Mouse (Mus musculus) myocyte (in vitro differentiated cells): ENCODE results near the gene Atl1. TPM values are rescaled to one million over a fixed set of nuclear protein-coding genes. Genes with fewer than 3 reads are reported as not detected.

ENCODE experiments used
- H3K27me3 ChIP-seq: one replicate; pipeline ENCODE4 v1.6.1; 2011; ENCODE audit not compliant: control insufficient read depth, insufficient read depth, insufficient read length
- H3K36me3 ChIP-seq: one replicate; pipeline ENCODE4 v1.6.1; 2011; ENCODE audit not compliant: control insufficient read depth, insufficient read depth
- H3K4me2 ChIP-seq: one replicate; pipeline ENCODE4 v1.6.1; 2011; ENCODE audit warnings: low read depth, control low read depth
- H3K4me3 ChIP-seq: one replicate; pipeline ENCODE4 v1.5.1; 2011; ENCODE audit warnings: mild to moderate bottlenecking, control low read depth, moderate library complexity
- H3K79me2 ChIP-seq: one replicate; pipeline ENCODE4 v1.6.1; 2011; ENCODE audit not compliant: control insufficient read depth, insufficient read depth
- H3ac ChIP-seq: one replicate; pipeline ENCODE4 v1.6.1; 2011; ENCODE audit not compliant: control insufficient read depth, insufficient read length
- CEBPB ChIP-seq: IDR thresholded peaks from 2 replicates; pipeline ENCODE4 v1.6.1; 2011; ENCODE audit warnings: mild to moderate bottlenecking, moderate library complexity; ENCODE audit not compliant: poor library complexity, insufficient read depth, severe bottlenecking
- E2F4 ChIP-seq: IDR thresholded peaks from one replicate; pipeline ENCODE4 v1.6.1; 2011; ENCODE audit warnings: mild to moderate bottlenecking, control low read depth, moderate library complexity; ENCODE audit not compliant: insufficient read depth
- MAX ChIP-seq: IDR thresholded peaks from one replicate; pipeline ENCODE4 v1.6.1; 2011; ENCODE audit warnings: low read depth, mild to moderate bottlenecking, control low read depth
- MYOD1 ChIP-seq, 3 experiments: IDR thresholded peaks; one replicate each; pipeline ENCODE4 v1.6.1; 2011; ENCODE audit warnings: control low read depth in 2 of 3, low read depth in 2 of 3, mild to moderate bottlenecking in 2 of 3, moderate library complexity in 1 of 3; ENCODE audit not compliant: insufficient read length in 2 of 3, control insufficient read depth in 1 of 3
- MYOG ChIP-seq, 3 experiments: IDR thresholded peaks; one replicate each; pipeline ENCODE4 v1.6.1; 2011; ENCODE audit warnings: control low read depth in 2 of 3, low read depth in 2 of 3, mild to moderate bottlenecking in 2 of 3; ENCODE audit not compliant: insufficient read length in 2 of 3, control insufficient read depth in 1 of 3, insufficient read depth in 1 of 3
- POLR2A ChIP-seq: IDR thresholded peaks from one replicate; pipeline ENCODE4 v1.6.1; 2011; ENCODE audit warnings: low read depth, mild to moderate bottlenecking, control low read depth, moderate library complexity; ENCODE audit not compliant: insufficient read length
- POLR2AphosphoS2 ChIP-seq: IDR thresholded peaks from one replicate; pipeline ENCODE4 v1.6.1; 2011; ENCODE audit warnings: low read depth, control low read depth; ENCODE audit not compliant: insufficient read length
- REST ChIP-seq: IDR thresholded peaks from one replicate; pipeline ENCODE4 v1.6.1; 2011; ENCODE audit warnings: mild to moderate bottlenecking, control low read depth, moderate library complexity; ENCODE audit not compliant: insufficient read depth, insufficient read length
- SRF ChIP-seq: IDR thresholded peaks from one replicate; pipeline ENCODE4 v1.6.1; 2011; ENCODE audit warnings: low read depth; ENCODE audit not compliant: control insufficient read depth, insufficient read length
- TCF12 ChIP-seq: IDR thresholded peaks from one replicate; pipeline ENCODE4 v1.6.1; 2011; ENCODE audit warnings: mild to moderate bottlenecking, control low read depth; ENCODE audit not compliant: poor library complexity, insufficient read depth, severe bottlenecking
- TCF3 ChIP-seq: IDR thresholded peaks from one replicate; pipeline ENCODE4 v1.6.1; 2011; ENCODE audit warnings: low read depth, control low read depth; ENCODE audit not compliant: insufficient read length
- USF1 ChIP-seq: IDR thresholded peaks from one replicate; pipeline ENCODE4 v1.6.1; 2011; ENCODE audit warnings: low read depth, mild to moderate bottlenecking, control low read depth, moderate library complexity
- polyA plus RNA-seq: library from polyadenylated mRNA; unstranded; fragments of >200 nt; fragmentation: generic; extraction: Trizol; gene quantifications from one replicate; pipeline ENCODE4 v1.2.1, GENCODE M21; 2012; ENCODE audit warnings: missing spikeins

The Atl1 gene
- 0.36 TPM for polyA plus RNA-seq

DNA sequence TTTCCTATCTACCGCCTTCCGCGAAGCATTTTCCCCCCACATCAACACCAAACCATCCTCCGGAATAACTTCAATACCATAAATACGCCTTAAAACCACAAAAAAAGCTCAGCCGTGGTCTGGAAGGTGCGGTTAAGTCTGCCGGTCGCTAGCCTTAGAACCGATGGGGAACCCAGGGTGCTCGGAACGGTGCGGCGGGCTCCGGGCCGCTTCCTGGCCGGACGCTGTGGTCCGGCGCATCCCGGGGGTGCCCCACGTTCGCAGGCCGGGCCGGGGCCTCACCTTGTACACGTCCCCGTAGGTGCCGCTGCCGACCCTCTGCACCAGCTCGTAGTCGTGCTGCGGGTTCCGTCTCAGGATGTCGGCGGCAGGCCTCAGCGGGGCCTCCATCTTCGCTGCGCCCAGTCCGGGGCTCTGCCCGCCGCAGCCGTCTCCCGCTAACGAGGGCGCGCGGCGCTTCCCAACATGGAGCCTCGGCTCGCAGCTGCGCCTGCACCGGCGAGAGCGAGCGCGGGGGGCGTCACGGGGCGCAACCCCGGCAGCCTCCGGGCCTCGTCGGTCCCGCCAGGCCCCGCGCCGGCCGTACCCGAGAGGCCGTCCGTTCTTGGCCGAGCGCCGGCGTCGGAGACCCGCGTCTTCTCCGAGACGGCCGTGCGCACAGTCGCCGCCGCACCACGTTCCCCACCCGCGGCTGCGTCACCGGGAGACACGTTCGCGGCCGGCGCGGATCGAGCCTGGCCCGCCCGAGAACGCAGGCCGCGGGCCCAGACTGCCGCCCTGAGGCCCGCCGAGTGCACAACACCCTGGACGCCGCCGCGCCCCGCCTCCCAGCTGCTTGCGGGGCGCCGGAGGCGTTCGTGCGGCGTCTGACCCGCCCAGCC is at the start of gene Atl1, which contains the start of gene Map4k5:
Gene Atl1 (plus strand): TSS at position 244 of the 881 bp plus-strand sequence.
Gene Map4k5 (minus strand): TSS at position 830 of the 881 bp plus-strand sequence.
- no peaks in the 10 kb centered on the region for H3K27me3 ChIP-seq
- TF ChIP-seq CEBPB (no peak), POLR2A (peak; percentile 85), MYOD1 (IDR thresholded peaks at IDR 0.05; ENCODE audit: control insufficient read depth in 1 of 3, insufficient read length in 2 of 3, low read depth in 2 of 3) (no peak), MYOG (IDR thresholded peaks at IDR 0.05; ENCODE audit: control insufficient read depth in 1 of 3, insufficient read depth in 1 of 3, insufficient read length in 2 of 3, low read depth in 2 of 3) (peak in 2 of 3 experiments; percentile 13 to 65), SRF (peak; percentile 13), POLR2AphosphoS2 (peak; percentile 75)
- H3K79me2 ChIP-seq: peaks cover 47% of the 10 kb centered on the region
- H3ac ChIP-seq: peak within 1 kb of the TSS; percentile 95
- H3K36me3 ChIP-seq: no peaks in the 10 kb centered on the region
- peak within 1 kb of the TSS; percentile 73 for H3K4me2 ChIP-seq
- H3K4me3 ChIP-seq: peak within 1 kb of the TSS; percentile 54

DNA sequence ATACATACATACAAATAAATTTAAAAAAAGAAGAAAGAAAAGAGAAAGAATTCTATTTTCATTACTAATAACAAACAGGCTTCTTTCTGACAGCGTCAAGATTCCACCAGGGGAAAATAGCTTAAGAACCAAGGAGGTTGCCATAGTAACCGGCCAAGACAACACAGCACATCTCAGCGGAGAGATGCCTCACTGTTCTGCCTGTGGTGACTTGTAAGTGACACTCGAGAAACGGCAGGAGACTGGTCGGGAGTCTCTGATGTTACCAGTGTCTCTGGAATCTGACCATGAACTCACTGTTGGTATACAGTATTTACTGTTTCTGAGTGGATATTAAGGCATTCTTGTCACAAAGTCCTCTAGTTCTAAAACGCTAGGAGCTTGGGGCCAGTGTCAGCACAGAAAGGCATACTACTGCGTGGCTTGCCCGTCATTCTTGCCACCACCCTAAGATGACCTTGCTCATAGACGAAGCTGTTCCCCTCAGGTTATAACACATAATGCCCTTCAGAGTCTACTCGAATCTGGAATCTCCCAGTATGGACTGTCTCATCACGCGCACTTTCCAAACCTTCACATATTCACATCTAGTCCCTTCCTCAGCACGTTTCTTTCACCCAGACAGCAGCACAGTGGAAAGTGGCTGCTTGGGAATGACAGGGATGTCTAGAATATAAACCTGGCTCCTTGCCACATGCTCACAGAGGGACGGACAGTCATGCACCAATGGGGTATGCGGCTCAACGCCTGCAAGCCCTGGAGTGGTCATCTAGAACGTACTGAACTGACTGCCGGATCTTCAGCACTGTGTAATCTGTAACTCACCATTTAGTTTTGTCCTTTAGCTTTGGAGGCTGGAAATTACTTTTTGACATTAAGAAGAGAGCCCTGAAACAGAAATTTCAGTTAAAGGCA is 48.6 kb upstream of the Atl1 start:
- H3K79me2 ChIP-seq: no peaks in the 10 kb centered on the region
- H3K4me2 ChIP-seq: no peak overlapping the region
- no peak overlapping the region for H3K4me3 ChIP-seq
- H3K36me3 ChIP-seq: peaks cover 32% of the 10 kb centered on the region
- no peak for TF ChIP-seq SRF
- TF ChIP-seq REST: no peak
- no peak for TF ChIP-seq POLR2AphosphoS2
- no peak for TF ChIP-seq TCF12
- TF ChIP-seq E2F4: no peak
- TF ChIP-seq CEBPB: no peak
- TF ChIP-seq MYOD1 (IDR thresholded peaks at IDR 0.05; ENCODE audit: control insufficient read depth in 1 of 3, insufficient read length in 2 of 3, low read depth in 2 of 3): no peak
- TF ChIP-seq MAX: no peak
- TF ChIP-seq USF1: no peak
- TF ChIP-seq POLR2A: no peak
- TF ChIP-seq TCF3: no peak
- no peak for TF ChIP-seq MYOG (IDR thresholded peaks at IDR 0.05; ENCODE audit: control insufficient read depth in 1 of 3, insufficient read depth in 1 of 3, insufficient read length in 2 of 3, low read depth in 2 of 3)
- H3K27me3 ChIP-seq: no peaks in the 10 kb centered on the region
- H3ac ChIP-seq: no peak overlapping the region

DNA sequence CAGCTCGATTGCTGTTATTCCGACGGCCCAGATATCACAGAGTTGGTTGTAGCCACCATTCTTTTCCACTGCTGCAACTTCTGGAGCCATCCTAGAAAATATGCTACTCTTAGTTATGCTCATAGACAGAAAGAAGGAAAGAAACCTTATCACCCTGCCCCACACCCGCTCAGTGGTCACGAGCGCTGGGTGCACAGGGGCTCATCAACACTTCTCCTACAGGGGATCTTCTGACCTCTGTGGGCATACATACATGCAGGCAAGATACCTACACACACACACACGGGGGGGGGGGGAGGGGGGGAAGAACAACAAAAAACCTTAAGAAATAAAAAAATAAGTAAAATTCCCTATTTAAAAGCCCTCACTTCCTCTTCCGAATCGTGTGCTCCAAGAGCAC is 46.7 kb upstream of the Atl1 start:
- H3K36me3 ChIP-seq: peaks cover 38% of the 10 kb centered on the region
- no peak overlapping the region for H3ac ChIP-seq
- no peak overlapping the region for H3K4me3 ChIP-seq
- no peaks in the 10 kb centered on the region for H3K27me3 ChIP-seq
- TF ChIP-seq REST (no peak), TCF3 (no peak), TCF12 (no peak), MAX (no peak), POLR2A (no peak), USF1 (no peak), CEBPB (no peak), MYOG (IDR thresholded peaks at IDR 0.05; ENCODE audit: control insufficient read depth in 1 of 3, insufficient read depth in 1 of 3, insufficient read length in 2 of 3, low read depth in 2 of 3) (no peak), E2F4 (no peak), MYOD1 (IDR thresholded peaks at IDR 0.05; ENCODE audit: control insufficient read depth in 1 of 3, insufficient read length in 2 of 3, low read depth in 2 of 3) (no peak), POLR2AphosphoS2 (no peak), SRF (no peak)
- no peak overlapping the region for H3K4me2 ChIP-seq
- no peaks in the 10 kb centered on the region for H3K79me2 ChIP-seq

DNA sequence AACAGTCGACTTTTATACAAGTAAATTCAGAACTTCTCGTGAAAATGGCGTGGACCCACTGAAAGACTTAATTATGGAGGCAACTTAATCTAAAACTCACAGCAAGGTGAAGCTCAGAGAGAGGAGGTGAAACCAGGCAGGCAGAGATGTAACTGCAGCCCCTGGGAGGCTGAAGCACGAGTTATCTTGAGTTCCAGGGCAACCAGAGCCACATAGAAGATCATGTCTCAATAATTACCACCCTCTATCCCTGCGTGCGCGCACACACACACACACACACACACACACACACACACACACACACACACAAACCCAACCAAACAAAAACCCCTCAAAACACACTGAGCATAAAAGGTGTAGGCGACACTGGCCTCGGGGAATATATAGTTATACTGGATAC is 45.9 kb upstream of the Atl1 start:
- Histone ChIP-seq H3K4me2 (no peak overlapping the region), H3K27me3 (no peaks in the 10 kb centered on the region), H3ac (no peak overlapping the region), H3K79me2 (no peaks in the 10 kb centered on the region), H3K36me3 (peaks cover 38% of the 10 kb centered on the region), H3K4me3 (no peak overlapping the region)
- no peak for TF ChIP-seq MYOG (IDR thresholded peaks at IDR 0.05; ENCODE audit: control insufficient read depth in 1 of 3, insufficient read depth in 1 of 3, insufficient read length in 2 of 3, low read depth in 2 of 3)
- TF ChIP-seq SRF: no peak
- TF ChIP-seq POLR2A: no peak
- TF ChIP-seq TCF12: no peak
- TF ChIP-seq E2F4: no peak
- no peak for TF ChIP-seq MAX
- TF ChIP-seq CEBPB: no peak
- no peak for TF ChIP-seq USF1
- TF ChIP-seq REST: no peak
- TF ChIP-seq MYOD1 (IDR thresholded peaks at IDR 0.05; ENCODE audit: control insufficient read depth in 1 of 3, insufficient read length in 2 of 3, low read depth in 2 of 3): no peak
- TF ChIP-seq POLR2AphosphoS2: no peak
- no peak for TF ChIP-seq TCF3
